Mouse (Mus musculus): ENCODE data around the gene Tjp3. TPM values are rescaled to one million over a fixed set of nuclear protein-coding genes. Genes with fewer than 3 reads are reported as not detected.

Gene Tjp3
- polyA plus RNA-seq, 1 experiment from 2014 or later = 42.5 TPM

GRCm38 (mm10) chr10:81257158-81258039, 34.0 kb downstream of the Tjp3 start:
- peaks cover 21% of the 10 kb centered on the region; the same call in 1 of the 2 replicates for H3K27me3 ChIP-seq (ENCODE audit: control insufficient read depth, insufficient read depth, low read length)
- peak overlapping the region; percentile 68 for H3K4me2 ChIP-seq (replicated peaks; ENCODE audit: low read depth)
- H3K27ac ChIP-seq (replicated peaks) = no peak overlapping the region
- peak overlapping the region; percentile 39 for H3K4me3 ChIP-seq (ENCODE audit: low read depth, low read length)
- peak overlapping the region; percentile 47; the same call in 1 of the 2 replicates for H3K9ac ChIP-seq (ENCODE audit: low read length)
- TF ChIP-seq EP300 (optimal IDR thresholded peaks at IDR 0.05) (no peak), CTCF (IDR thresholded peaks at IDR 0.05; ENCODE audit: low read depth) (no peak)
- ATAC-seq (ENCODE audit: low FRiP score, low TSS enrichment) (no peak), DNase-seq (ENCODE audit: low spot score) (peak; percentile 39)
- H3K4me1 ChIP-seq (replicated peaks; ENCODE audit: control insufficient read depth, insufficient read depth) = 0 out of 2 replicates have a peak, but pooled peaks cover 6% of the 10 kb centered on the region
- 2% methylated on average over 62 of the region's 62 CpGs for WGBS
- H3K36me3 ChIP-seq (ENCODE audit: control insufficient read depth, insufficient read depth, low read length) = no peaks in the 10 kb centered on the region
- peaks cover 5% of the 10 kb centered on the region; the same call in 1 of the 2 replicates for H3K9me3 ChIP-seq (ENCODE audit: control insufficient read depth, low read length)

- Histone ChIP-seq H3K4me2 (replicated peaks; ENCODE audit: low read depth) (no peak overlapping the region), H3K4me1 (replicated peaks; ENCODE audit: control insufficient read depth, insufficient read depth) (0 out of 2 replicates have a peak, but pooled peaks cover 6% of the 10 kb centered on the region), H3K27me3 (ENCODE audit: control insufficient read depth, insufficient read depth, low read length) (peaks cover 18% of the 10 kb centered on the region; the same call in 1 of the 2 replicates), H3K9me3 (ENCODE audit: control insufficient read depth, low read length) (no peaks in the 10 kb centered on the region), H3K9ac (ENCODE audit: low read length) (no peak overlapping the region), H3K4me3 (ENCODE audit: low read depth, low read length) (no peak overlapping the region), H3K27ac (replicated peaks) (no peak overlapping the region), H3K36me3 (ENCODE audit: control insufficient read depth, insufficient read depth, low read length) (no peaks in the 10 kb centered on the region; the same call in 1 of the 2 replicates)
- 44% methylated on average over 1 of the region's 1 CpGs for WGBS
- no peak for DNase-seq (ENCODE audit: low spot score)
- ATAC-seq (ENCODE audit: low FRiP score, low TSS enrichment) = no peak
- TF ChIP-seq EP300 (optimal IDR thresholded peaks at IDR 0.05) (no peak), CTCF (IDR thresholded peaks at IDR 0.05; ENCODE audit: low read depth) (no peak)
Measured at GRCm38 (mm10) chr10:81254886-81255285, 36.5 kb downstream of the Tjp3 start.

GRCm38 (mm10) chr10:81252424-81253419, 38.7 kb downstream of the Tjp3 start, which contains the start of gene Matk:
TSS of gene Matk (plus strand) at chr10:81252935.
- H3K27me3 ChIP-seq (ENCODE audit: control insufficient read depth, insufficient read depth, low read length) = peaks cover 10% of the 10 kb centered on the region; the same call in 1 of the 2 replicates
- TF ChIP-seq EP300 (optimal IDR thresholded peaks at IDR 0.05) (no peak), CTCF (IDR thresholded peaks at IDR 0.05; ENCODE audit: low read depth) (peak; percentile 28)
- no peaks in the 10 kb centered on the region; the same call in 1 of the 2 replicates for H3K36me3 ChIP-seq (ENCODE audit: control insufficient read depth, insufficient read depth, low read length)
- H3K9ac ChIP-seq (ENCODE audit: low read length) = no peak within 1 kb of the TSS
- no peaks in the 10 kb centered on the region for H3K9me3 ChIP-seq (ENCODE audit: control insufficient read depth, low read length)
- no peak within 1 kb of the TSS for H3K4me2 ChIP-seq (replicated peaks; ENCODE audit: low read depth)
- 0 out of 2 replicates have a peak, but pooled peaks cover 6% of the 10 kb centered on the region for H3K4me1 ChIP-seq (replicated peaks; ENCODE audit: control insufficient read depth, insufficient read depth)
- 11% methylated on average over 43 of the region's 44 CpGs for WGBS
- no peak within 1 kb of the TSS for H3K27ac ChIP-seq (replicated peaks)
- no peak within 1 kb of the TSS for H3K4me3 ChIP-seq (ENCODE audit: low read depth, low read length)
- peak; percentile 54 for DNase-seq (ENCODE audit: low spot score)
- ATAC-seq (ENCODE audit: low FRiP score, low TSS enrichment) = no peak; the same call in 1 of the 2 replicates

- TF ChIP-seq EP300 (optimal IDR thresholded peaks at IDR 0.05) = no peak
- no peak for TF ChIP-seq CTCF (IDR thresholded peaks at IDR 0.05; ENCODE audit: low read depth)
- DNase-seq (ENCODE audit: low spot score) (no peak), ATAC-seq (ENCODE audit: low FRiP score, low TSS enrichment) (no peak)
- 85% methylated on average over 8 of the region's 8 CpGs for WGBS
- no peaks in the 10 kb centered on the region; the same call in 1 of the 2 replicates for H3K36me3 ChIP-seq (ENCODE audit: control insufficient read depth, insufficient read depth, low read length)
- H3K4me1 ChIP-seq (replicated peaks; ENCODE audit: control insufficient read depth, insufficient read depth) = 0 out of 2 replicates have a peak, but pooled peaks cover 3% of the 10 kb centered on the region
- H3K4me2 ChIP-seq (replicated peaks; ENCODE audit: low read depth) = no peak overlapping the region
- no peak overlapping the region for H3K27ac ChIP-seq (replicated peaks)
- H3K4me3 ChIP-seq (ENCODE audit: low read depth, low read length) = no peak overlapping the region
- no peaks in the 10 kb centered on the region for H3K9me3 ChIP-seq (ENCODE audit: control insufficient read depth, low read length)
- peaks cover 4% of the 10 kb centered on the region; the same call in 1 of the 2 replicates for H3K27me3 ChIP-seq (ENCODE audit: control insufficient read depth, insufficient read depth, low read length)
- H3K9ac ChIP-seq (ENCODE audit: low read length) = no peak overlapping the region
Measured at GRCm38 (mm10) chr10:81249442-81249841, 41.9 kb downstream of the Tjp3 start.

- H3K9me3 ChIP-seq (ENCODE audit: control insufficient read depth, low read length) = no peaks in the 10 kb centered on the region
- H3K4me2 ChIP-seq (replicated peaks; ENCODE audit: low read depth) = no peak overlapping the region
- no peaks in the 10 kb centered on the region; the same call in 1 of the 2 replicates for H3K27me3 ChIP-seq (ENCODE audit: control insufficient read depth, insufficient read depth, low read length)
- no peak overlapping the region for H3K27ac ChIP-seq (replicated peaks)
- peak; percentile 56 for DNase-seq (ENCODE audit: low spot score)
- no peaks in the 10 kb centered on the region; the same call in 1 of the 2 replicates for H3K36me3 ChIP-seq (ENCODE audit: control insufficient read depth, insufficient read depth, low read length)
- ATAC-seq (ENCODE audit: low FRiP score, low TSS enrichment) = 0 out of 2 replicates have a peak, but pooled peaks have one; percentile 36
- H3K4me1 ChIP-seq (replicated peaks; ENCODE audit: control insufficient read depth, insufficient read depth) = 0 out of 2 replicates have a peak, but pooled peaks cover under 1% of the 10 kb centered on the region
- 71% methylated on average over 2 of the region's 2 CpGs for WGBS
- no peak overlapping the region for H3K9ac ChIP-seq (ENCODE audit: low read length)
- no peak overlapping the region for H3K4me3 ChIP-seq (ENCODE audit: low read depth, low read length)
- no peak for TF ChIP-seq CTCF (IDR thresholded peaks at IDR 0.05; ENCODE audit: low read depth)
- TF ChIP-seq EP300 (optimal IDR thresholded peaks at IDR 0.05) = no peak
Measured at GRCm38 (mm10) chr10:81247804-81248203, 43.6 kb downstream of the Tjp3 start.
